Mouse (Mus musculus): ENCODE measurements around the gene Vti1b. TPM values are rescaled to one million over a fixed set of nuclear protein-coding genes. Genes with fewer than 3 reads are reported as not detected.

The Vti1b gene
- polyA plus RNA-seq, 1 experiment from 2014 or later: 109 TPM

DNA sequence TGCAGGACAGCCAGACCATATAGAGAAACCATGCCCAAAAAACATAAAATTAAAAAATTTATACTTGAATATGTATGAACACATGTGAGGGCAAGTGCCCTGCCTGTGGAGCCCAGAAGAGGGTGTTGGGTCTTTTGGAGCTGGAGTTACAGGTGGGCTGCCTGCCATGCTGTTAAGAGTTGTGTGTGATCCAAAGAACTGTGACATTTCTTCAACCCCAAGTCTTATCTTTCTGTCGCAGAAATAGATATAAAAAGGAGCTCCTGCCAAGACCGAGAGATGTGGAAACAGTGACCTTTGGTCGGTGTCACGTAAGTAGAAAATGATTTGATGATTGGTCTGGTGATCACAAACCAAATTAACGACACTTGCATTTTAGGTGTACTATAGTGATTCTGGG lies 1.3 kb upstream of the Vti1b start:
- WGBS: 72% methylated on average over 5 of the region's 5 CpGs
- Histone ChIP-seq H3K27ac (no peak overlapping the region), H3K9me3 (no peaks in the 10 kb centered on the region), H3K36me3 (peaks cover 29% of the 10 kb centered on the region; the same call in 1 of the 2 replicates), H3K4me3 (no peak overlapping the region), H3K27me3 (ENCODE audit: insufficient read depth, poor library complexity, severe bottlenecking) (no peaks in the 10 kb centered on the region), H3K4me1 (peaks cover 11% of the 10 kb centered on the region; the same call in 1 of the 2 replicates)
- DNase-seq (ENCODE audit: low spot score): no peak

DNA sequence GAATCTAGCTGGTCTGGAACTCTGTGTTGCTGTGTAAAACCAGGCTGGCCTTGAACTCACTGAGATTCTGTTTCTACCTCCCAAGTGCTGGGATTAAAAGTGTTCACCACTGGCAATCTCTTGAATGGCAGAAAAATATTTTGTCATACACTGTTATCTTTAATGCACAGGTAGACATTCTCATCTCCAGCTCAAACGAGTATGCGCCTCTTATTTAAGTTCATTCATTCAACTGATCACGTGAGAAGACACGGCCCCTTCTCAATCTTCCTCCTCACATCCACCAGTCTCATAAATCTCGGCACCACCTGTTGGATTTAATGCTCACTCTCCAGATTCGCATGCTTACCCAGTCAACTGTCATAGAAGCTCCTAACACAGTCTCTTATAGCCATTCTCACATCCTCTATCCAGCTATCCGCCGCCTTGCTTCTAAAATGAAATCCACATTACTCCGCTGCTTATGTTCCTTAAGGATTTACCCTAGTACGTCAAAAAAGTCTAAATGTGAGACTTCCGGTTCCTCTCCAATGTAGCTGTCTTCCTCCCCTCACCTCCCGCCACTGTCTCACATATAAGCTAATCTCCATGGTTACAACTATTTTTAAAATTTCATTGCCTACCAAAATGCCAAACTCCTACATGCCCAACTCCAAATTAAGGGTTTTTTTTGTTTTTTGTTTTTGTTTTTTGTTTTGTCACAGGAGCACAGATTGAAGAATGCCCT lies 1.0 kb downstream of the Vti1b start:
- Histone ChIP-seq H3K4me3 (peak overlapping the region; percentile 98), H3K36me3 (peaks cover 17% of the 10 kb centered on the region; the same call in 1 of the 2 replicates), H3K4me1 (peaks cover 11% of the 10 kb centered on the region; the same call in 1 of the 2 replicates), H3K27me3 (ENCODE audit: insufficient read depth, poor library complexity, severe bottlenecking) (no peaks in the 10 kb centered on the region), H3K27ac (peak overlapping the region; percentile 99), H3K9me3 (no peaks in the 10 kb centered on the region)
- WGBS: 42% methylated on average over 12 of the region's 12 CpGs
- DNase-seq (ENCODE audit: low spot score): no peak

DNA sequence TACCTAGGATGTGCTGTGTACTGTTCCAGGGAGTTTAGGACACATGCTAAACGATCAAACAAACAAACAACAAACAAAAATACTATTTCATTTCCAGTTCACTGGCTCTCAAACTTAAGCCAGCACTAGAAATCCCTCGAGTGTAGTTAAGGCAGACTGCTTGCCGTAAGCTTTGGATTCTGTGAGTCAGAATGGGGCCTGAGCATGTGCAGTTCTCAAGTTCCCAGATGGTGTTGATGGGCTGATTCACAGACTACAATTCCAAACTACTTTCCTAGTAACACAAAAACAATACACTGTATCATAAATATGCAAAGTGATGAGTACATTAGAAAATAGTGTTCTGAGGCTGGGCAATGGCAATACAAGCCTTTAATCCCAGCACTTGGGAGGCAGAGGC lies 2.0 kb downstream of the Vti1b start:
- WGBS: 82% methylated on average over 3 of the region's 3 CpGs
- DNase-seq (ENCODE audit: low spot score): no peak

DNA sequence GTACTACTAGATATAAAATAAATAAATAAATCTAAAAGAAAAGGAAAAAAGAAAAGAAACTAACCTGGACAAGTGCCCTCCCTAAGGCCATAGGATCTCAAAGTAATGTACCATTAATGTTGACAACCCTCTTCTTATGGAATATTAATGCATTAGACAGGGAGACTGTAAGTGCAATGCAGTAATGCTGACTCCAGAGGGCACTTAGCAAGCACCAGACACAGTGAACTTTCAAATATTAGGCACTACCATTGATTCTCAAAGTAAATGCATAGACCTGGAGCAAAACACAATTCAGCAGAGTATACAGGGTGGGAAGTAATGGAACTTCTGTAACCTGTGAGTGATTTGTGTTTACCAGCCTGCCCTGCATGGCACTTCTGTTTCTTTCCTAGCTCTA lies 3.3 kb downstream of the Vti1b start:
- peaks cover 15% of the 10 kb centered on the region for H3K36me3 ChIP-seq
- DNase-seq (ENCODE audit: low spot score): no peak
- H3K9me3 ChIP-seq: no peaks in the 10 kb centered on the region
- H3K27me3 ChIP-seq (ENCODE audit: insufficient read depth, poor library complexity, severe bottlenecking): no peaks in the 10 kb centered on the region
- peaks cover 15% of the 10 kb centered on the region; the same call in 1 of the 2 replicates for H3K4me1 ChIP-seq
- no peak overlapping the region for H3K27ac ChIP-seq
- no peak overlapping the region for H3K4me3 ChIP-seq

More for the DNA sequence above, 2.0 kb downstream of the Vti1b start:
- Histone ChIP-seq H3K9me3 (no peaks in the 10 kb centered on the region), H3K4me1 (peaks cover 15% of the 10 kb centered on the region; the same call in 1 of the 2 replicates), H3K36me3 (peaks cover 14% of the 10 kb centered on the region; the same call in 1 of the 2 replicates), H3K4me3 (no peak overlapping the region), H3K27ac (no peak overlapping the region), H3K27me3 (ENCODE audit: insufficient read depth, poor library complexity, severe bottlenecking) (no peaks in the 10 kb centered on the region)

DNA sequence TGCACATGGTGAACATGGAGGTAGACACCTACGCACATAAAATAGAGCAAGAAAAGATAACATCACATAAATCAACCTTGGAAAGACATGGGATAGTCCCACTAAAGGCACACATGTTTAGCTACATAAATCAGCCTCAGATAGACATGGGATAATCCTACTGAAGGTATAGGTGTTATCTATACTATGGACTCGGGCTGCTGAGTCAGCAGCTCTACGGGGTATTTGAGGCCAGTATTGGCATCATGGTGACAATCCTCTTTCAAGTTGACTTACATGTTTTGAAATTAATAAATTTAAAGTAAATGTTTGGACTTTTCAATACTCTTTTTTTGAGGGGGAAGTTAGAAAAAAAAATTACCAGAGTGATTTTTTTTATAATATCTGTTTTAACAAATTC lies 9.6 kb downstream of the Vti1b start:
- WGBS: 94% methylated on average over 3 of the region's 3 CpGs
- DNase-seq (ENCODE audit: low spot score): no peak
- H3K4me3 ChIP-seq: no peak overlapping the region
- peaks cover 72% of the 10 kb centered on the region for H3K36me3 ChIP-seq
- H3K9me3 ChIP-seq: no peaks in the 10 kb centered on the region
- peaks cover 9% of the 10 kb centered on the region; the same call in 1 of the 2 replicates for H3K4me1 ChIP-seq
- no peak overlapping the region for H3K27ac ChIP-seq
- H3K27me3 ChIP-seq (ENCODE audit: insufficient read depth, poor library complexity, severe bottlenecking): no peaks in the 10 kb centered on the region

DNA sequence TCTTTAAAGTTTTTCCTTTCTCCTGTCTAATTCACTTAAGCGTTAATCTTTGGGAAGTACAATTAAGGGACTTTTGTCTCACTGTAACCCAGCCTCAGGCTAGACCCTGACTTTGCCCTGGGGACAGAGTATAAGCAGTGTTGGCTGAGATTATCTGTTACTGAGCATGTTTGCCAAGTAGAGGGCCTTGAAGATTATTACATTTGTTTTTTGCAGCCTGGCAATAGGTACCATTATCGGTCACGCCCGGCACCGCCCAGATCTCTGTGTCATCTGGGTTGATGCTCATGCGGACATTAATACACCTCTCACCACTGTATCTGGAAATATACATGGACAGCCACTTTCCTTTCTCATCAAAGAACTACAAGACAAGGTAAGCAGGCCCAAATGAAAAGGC lies 22.8 kb downstream of the Vti1b start:
- WGBS: 94% methylated on average over 6 of the region's 6 CpGs
- H3K4me1 ChIP-seq: no peaks in the 10 kb centered on the region
- H3K4me3 ChIP-seq: no peak overlapping the region
- H3K9me3 ChIP-seq: no peaks in the 10 kb centered on the region
- no peak for DNase-seq (ENCODE audit: low spot score)
- no peak overlapping the region for H3K27ac ChIP-seq
- H3K27me3 ChIP-seq (ENCODE audit: insufficient read depth, poor library complexity, severe bottlenecking): no peaks in the 10 kb centered on the region
- H3K36me3 ChIP-seq: peaks cover 6% of the 10 kb centered on the region

DNA sequence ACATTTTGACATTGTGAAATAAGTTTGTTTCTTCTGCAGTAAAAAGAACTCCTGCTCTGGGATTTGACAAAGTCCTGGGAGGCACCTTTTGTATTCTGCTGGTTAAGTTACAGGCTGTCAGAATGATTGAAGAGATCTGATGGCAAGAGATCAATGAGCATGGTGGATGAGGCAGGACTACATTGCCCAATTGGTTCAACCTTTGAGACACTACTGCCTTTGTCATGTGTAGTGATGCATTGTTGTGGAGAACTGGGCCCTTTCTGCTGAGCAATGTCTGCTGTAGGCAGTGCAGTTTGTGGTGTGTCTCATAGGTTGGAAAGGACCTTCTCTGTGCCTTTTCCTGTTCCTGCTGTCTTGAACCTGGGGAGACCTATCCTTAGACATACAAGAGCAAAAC lies 31.1 kb downstream of the Vti1b start:
- DNase-seq (ENCODE audit: low spot score): no peak
- no peaks in the 10 kb centered on the region for H3K9me3 ChIP-seq
- H3K36me3 ChIP-seq: no peaks in the 10 kb centered on the region
- H3K4me3 ChIP-seq: no peak overlapping the region
- no peaks in the 10 kb centered on the region for H3K4me1 ChIP-seq
- H3K27me3 ChIP-seq (ENCODE audit: insufficient read depth, poor library complexity, severe bottlenecking): no peaks in the 10 kb centered on the region
- no peak overlapping the region for H3K27ac ChIP-seq

DNA sequence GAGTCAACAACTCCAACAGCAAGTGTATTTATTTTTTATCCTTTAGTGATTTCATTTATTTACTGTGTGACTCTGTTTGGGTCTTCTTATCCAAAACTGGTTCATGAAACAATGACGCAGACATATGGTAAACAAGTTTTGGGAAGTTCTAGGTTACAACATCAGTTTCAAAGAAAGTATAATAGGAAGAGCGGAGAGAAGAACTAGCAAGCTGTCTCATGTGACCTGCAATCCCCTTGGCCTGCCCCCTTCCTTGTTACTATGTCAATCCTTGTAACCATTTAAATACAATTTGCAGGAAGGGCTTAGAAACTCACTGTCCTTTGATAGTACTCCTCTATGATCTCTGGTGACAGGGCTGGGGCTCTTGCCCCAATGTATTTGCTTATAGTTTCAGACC lies 31.7 kb downstream of the Vti1b start:
- DNase-seq (ENCODE audit: low spot score): peak; percentile 13
- H3K4me1 ChIP-seq: no peaks in the 10 kb centered on the region
- no peaks in the 10 kb centered on the region for H3K27me3 ChIP-seq (ENCODE audit: insufficient read depth, poor library complexity, severe bottlenecking)
- no peak overlapping the region for H3K4me3 ChIP-seq
- no peaks in the 10 kb centered on the region for H3K9me3 ChIP-seq
- 81% methylated on average over 2 of the region's 2 CpGs for WGBS
- no peaks in the 10 kb centered on the region for H3K36me3 ChIP-seq
- no peak overlapping the region for H3K27ac ChIP-seq

DNA sequence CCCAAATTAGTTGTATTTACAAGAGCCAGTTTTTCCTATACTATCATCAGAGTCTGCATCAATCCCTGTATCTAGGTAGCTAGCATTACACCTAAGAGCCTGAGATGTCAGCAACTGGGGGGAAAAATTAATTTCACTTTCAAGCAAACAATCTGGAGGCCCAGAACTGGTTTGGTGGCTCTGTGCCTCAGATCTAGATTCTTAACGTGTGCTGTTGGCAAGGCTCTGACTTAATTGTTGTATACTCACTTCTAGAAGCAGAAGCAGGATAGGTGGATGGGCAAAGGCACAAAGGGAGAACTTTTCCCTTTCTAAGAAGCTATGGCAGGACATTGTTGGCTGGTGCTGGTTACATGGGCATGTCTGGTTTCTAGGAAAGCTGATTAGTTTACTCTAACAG lies 33.0 kb downstream of the Vti1b start:
- peak; percentile 13 for DNase-seq (ENCODE audit: low spot score)
- Histone ChIP-seq H3K27me3 (ENCODE audit: insufficient read depth, poor library complexity, severe bottlenecking) (peaks cover 7% of the 10 kb centered on the region; the same call in 1 of the 2 replicates), H3K36me3 (no peaks in the 10 kb centered on the region), H3K9me3 (no peaks in the 10 kb centered on the region), H3K27ac (no peak overlapping the region), H3K4me3 (no peak overlapping the region), H3K4me1 (peaks cover 8% of the 10 kb centered on the region)
- WGBS: 39% methylated on average over 1 of the region's 1 CpGs

DNA sequence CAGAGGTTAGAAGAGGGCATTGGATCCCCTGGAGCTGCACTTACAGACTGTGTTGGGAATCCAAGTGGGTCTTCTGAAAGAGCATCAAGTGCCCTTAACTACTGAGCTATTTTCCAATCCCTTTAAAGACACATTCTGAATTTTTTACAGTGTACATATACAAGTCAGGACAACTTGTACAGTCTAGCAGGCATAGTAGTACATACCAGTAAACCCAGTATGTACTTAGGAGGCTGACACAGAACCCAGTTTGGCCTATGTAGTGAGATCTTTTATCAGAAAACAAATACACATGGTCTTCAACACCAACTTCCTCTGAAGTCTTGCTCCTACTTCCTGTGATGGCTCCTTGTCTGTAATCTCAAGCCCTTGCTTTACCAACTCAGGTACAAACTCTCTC lies 33.5 kb downstream of the Vti1b start:
- H3K27me3 ChIP-seq (ENCODE audit: insufficient read depth, poor library complexity, severe bottlenecking): peaks cover 11% of the 10 kb centered on the region; the same call in 1 of the 2 replicates
- peaks cover 8% of the 10 kb centered on the region for H3K4me1 ChIP-seq
- H3K4me3 ChIP-seq: no peak overlapping the region
- H3K27ac ChIP-seq: no peak overlapping the region
- no peak for DNase-seq (ENCODE audit: low spot score)
- no peaks in the 10 kb centered on the region for H3K9me3 ChIP-seq
- no peaks in the 10 kb centered on the region for H3K36me3 ChIP-seq

DNA sequence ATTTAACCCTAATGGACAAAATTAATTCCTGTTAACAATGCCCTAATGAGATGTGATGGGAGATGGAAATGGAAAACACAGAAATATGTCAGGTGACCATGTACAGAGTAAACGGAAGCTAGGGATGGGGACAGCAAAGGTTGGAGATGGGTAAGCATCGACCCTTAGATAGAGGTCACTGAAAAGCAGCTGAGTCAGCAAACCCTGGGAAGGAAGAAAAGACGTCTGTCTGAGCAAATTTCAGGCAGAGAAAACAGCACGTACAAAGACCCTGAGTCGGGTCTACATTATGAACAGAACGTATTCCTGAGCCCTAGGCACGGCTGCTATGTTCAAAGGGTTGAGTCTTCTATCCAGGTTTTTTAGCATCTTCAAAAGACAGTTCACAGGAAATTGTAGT lies 35.5 kb downstream of the Vti1b start:
- Histone ChIP-seq H3K4me1 (peaks cover 8% of the 10 kb centered on the region), H3K27me3 (ENCODE audit: insufficient read depth, poor library complexity, severe bottlenecking) (peaks cover 31% of the 10 kb centered on the region), H3K27ac (no peak overlapping the region), H3K36me3 (no peaks in the 10 kb centered on the region), H3K4me3 (no peak overlapping the region), H3K9me3 (no peaks in the 10 kb centered on the region)
- WGBS: 74% methylated on average over 7 of the region's 7 CpGs
- DNase-seq (ENCODE audit: low spot score): no peak

DNA sequence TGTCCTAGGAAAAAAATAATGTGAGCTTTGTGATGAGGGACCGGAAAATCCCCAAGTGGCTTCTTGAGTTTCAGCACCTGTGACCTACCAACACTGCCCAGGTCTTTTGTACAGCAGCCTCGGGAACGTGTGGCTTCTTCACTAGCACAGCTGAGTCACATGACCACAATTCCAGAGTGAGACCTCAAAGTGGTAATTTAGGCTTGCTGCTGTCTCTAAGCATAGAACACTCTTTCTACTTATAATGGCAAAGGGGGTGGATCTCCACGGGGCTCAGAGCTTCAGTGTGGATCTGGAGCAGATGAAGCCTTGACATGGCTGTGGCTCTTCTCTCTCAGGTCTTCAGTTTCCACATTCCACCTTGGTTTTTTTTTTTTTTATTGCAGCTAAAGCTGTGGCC lies 37.4 kb downstream of the Vti1b start:
- Histone ChIP-seq H3K27me3 (ENCODE audit: insufficient read depth, poor library complexity, severe bottlenecking) (peaks cover 49% of the 10 kb centered on the region), H3K4me1 (peaks cover 23% of the 10 kb centered on the region), H3K36me3 (no peaks in the 10 kb centered on the region), H3K9me3 (no peaks in the 10 kb centered on the region), H3K27ac (no peak overlapping the region), H3K4me3 (no peak overlapping the region)
- WGBS: 41% methylated on average over 4 of the region's 4 CpGs
- DNase-seq (ENCODE audit: low spot score): no peak

DNA sequence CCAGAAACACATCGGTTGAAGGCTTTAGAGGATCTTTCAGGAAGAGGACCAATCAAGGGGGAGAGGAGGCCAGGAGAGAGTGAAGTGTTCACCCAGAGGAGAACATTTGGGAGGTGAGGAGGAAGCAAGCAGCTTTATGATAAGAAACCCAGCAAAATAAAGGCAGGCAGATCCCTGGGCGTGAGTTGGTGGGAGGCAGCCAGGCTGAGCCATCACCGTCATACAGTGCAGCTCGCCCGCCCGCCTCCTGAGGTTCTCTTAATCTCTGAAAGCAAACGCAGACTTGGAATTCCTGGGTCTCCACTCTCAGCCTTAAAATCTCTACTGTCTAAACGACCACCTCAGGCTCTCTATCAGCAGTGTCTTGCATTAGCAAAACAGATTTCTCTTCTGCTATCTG lies 37.8 kb downstream of the Vti1b start:
- H3K27me3 ChIP-seq (ENCODE audit: insufficient read depth, poor library complexity, severe bottlenecking): peaks cover 53% of the 10 kb centered on the region
- no peaks in the 10 kb centered on the region for H3K9me3 ChIP-seq
- H3K27ac ChIP-seq: no peak overlapping the region
- peaks cover 23% of the 10 kb centered on the region for H3K4me1 ChIP-seq
- no peaks in the 10 kb centered on the region for H3K36me3 ChIP-seq
- no peak for DNase-seq (ENCODE audit: low spot score)
- WGBS: 22% methylated on average over 8 of the region's 8 CpGs
- no peak overlapping the region for H3K4me3 ChIP-seq

Measured in heart, embryonic 10.5 days (tissue).